Mouse (Mus musculus): ENCODE measurements around the gene Fbxo4. TPM values are rescaled to one million over a fixed set of nuclear protein-coding genes. Genes with fewer than 3 reads are reported as not detected.

Fbxo4 gene
- polyA plus RNA-seq (2012) = 3.7 and 4.9 TPM in 2 replicates

GRCm38 (mm10) chr15:3979061-3979848 is at the start of gene Fbxo4:
Gene Fbxo4, minus strand, starts transcription at chr15:3979573.

GRCm38 (mm10) chr15:4026231-4026773 is 46.9 kb upstream of the Fbxo4 start, which contains the start of gene Oxct1:
Gene Oxct1, plus strand, starts transcription at chr15:4026383.

GRCm38 (mm10) chr15:3995448-3996266 is 16.3 kb upstream of the Fbxo4 start, which contains the start of gene AW549877:
Gene AW549877, minus strand, starts transcription at chr15:3995744.

Other genes with a start within 250 kb of the Fbxo4 start
- 1.2 and 1.3 TPM in 2 replicates for gene AW549877, start 16.2 kb upstream of the Fbxo4 start, polyA plus RNA-seq (2012)
- gene Oxct1, start 46.8 kb upstream of the Fbxo4 start, polyA plus RNA-seq (2012) = 47.5 and 49.1 TPM in 2 replicates